Mouse (Mus musculus): Measurements from ENCODE around the gene Mogat2. TPM values are rescaled to one million over a fixed set of nuclear protein-coding genes. Genes with fewer than 3 reads are reported as not detected.

The Mogat2 gene
- not detected for polyA plus RNA-seq (2014; fragmentation: Illumina TruSeq; extraction: RNeasy Lipid Tissue Mini Kit (QIAGEN cat#74804); ENCODE audit: low read depth, low replicate concordance)

GRCm38 (mm10) chr7:99238417-99238816, at the start of gene Mogat2:
TSS of gene Mogat2 (minus strand) at chr7:99238619.

GRCm38 (mm10) chr7:99267251-99267896, 29.0 kb upstream of the Mogat2 start, which contains the start of gene Map6:
TSS of gene Map6 (plus strand) at chr7:99267447.

GRCm38 (mm10) chr7:99182432-99183172, 55.8 kb downstream of the Mogat2 start, which contains the start of gene Dgat2:
TSS of gene Dgat2 (minus strand) at chr7:99182719.

Other genes starting within 250 kb of the Mogat2 start
- 15.5 TPM for gene Uvrag, start 97.5 kb downstream of the Mogat2 start, polyA plus RNA-seq (2014; fragmentation: Illumina TruSeq; extraction: RNeasy Lipid Tissue Mini Kit (QIAGEN cat#74804); ENCODE audit: low read depth, low replicate concordance)
- gene Dgat2, start 55.9 kb downstream of the Mogat2 start, polyA plus RNA-seq (2014; fragmentation: Illumina TruSeq; extraction: RNeasy Lipid Tissue Mini Kit (QIAGEN cat#74804); ENCODE audit: low read depth, low replicate concordance), result 35.8 TPM
- 0.82 TPM for gene Map6, start 28.8 kb upstream of the Mogat2 start, polyA plus RNA-seq (2014; fragmentation: Illumina TruSeq; extraction: RNeasy Lipid Tissue Mini Kit (QIAGEN cat#74804); ENCODE audit: low read depth, low replicate concordance)
- gene Serpinh1, start 114.6 kb upstream of the Mogat2 start, polyA plus RNA-seq (2014; fragmentation: Illumina TruSeq; extraction: RNeasy Lipid Tissue Mini Kit (QIAGEN cat#74804); ENCODE audit: low read depth, low replicate concordance), result 70.7 TPM
- gene Gdpd5, start 142.8 kb upstream of the Mogat2 start, polyA plus RNA-seq (2014; fragmentation: Illumina TruSeq; extraction: RNeasy Lipid Tissue Mini Kit (QIAGEN cat#74804); ENCODE audit: low read depth, low replicate concordance), result 0.17 TPM
- not detected for gene Klhl35, start 227.4 kb upstream of the Mogat2 start, polyA plus RNA-seq (2014; fragmentation: Illumina TruSeq; extraction: RNeasy Lipid Tissue Mini Kit (QIAGEN cat#74804); ENCODE audit: low read depth, low replicate concordance)
- 678 TPM for gene Rps3, start 245.1 kb upstream of the Mogat2 start, polyA plus RNA-seq (2014; fragmentation: Illumina TruSeq; extraction: RNeasy Lipid Tissue Mini Kit (QIAGEN cat#74804); ENCODE audit: low read depth, low replicate concordance)